Mouse (Mus musculus) myocyte (in vitro differentiated cells): Measurements from ENCODE around the gene Arnt2.

Experiments used
- CEBPB ChIP-seq: IDR thresholded peaks from 2 replicates; pipeline ENCODE4 v1.6.1; 2011; ENCODE audit warnings: mild to moderate bottlenecking, moderate library complexity; ENCODE audit not compliant: poor library complexity, insufficient read depth, severe bottlenecking
- E2F4 ChIP-seq: IDR thresholded peaks from one replicate; pipeline ENCODE4 v1.6.1; 2011; ENCODE audit warnings: mild to moderate bottlenecking, control low read depth, moderate library complexity; ENCODE audit not compliant: insufficient read depth
- MAX ChIP-seq: IDR thresholded peaks from one replicate; pipeline ENCODE4 v1.6.1; 2011; ENCODE audit warnings: low read depth, mild to moderate bottlenecking, control low read depth
- MYOG ChIP-seq, 3 experiments: IDR thresholded peaks; one replicate each; pipeline ENCODE4 v1.6.1; 2011; ENCODE audit warnings: control low read depth in 2 of 3, low read depth in 2 of 3, mild to moderate bottlenecking in 2 of 3; ENCODE audit not compliant: insufficient read length in 2 of 3, control insufficient read depth in 1 of 3, insufficient read depth in 1 of 3
- POLR2A ChIP-seq: IDR thresholded peaks from one replicate; pipeline ENCODE4 v1.6.1; 2011; ENCODE audit warnings: low read depth, mild to moderate bottlenecking, control low read depth, moderate library complexity; ENCODE audit not compliant: insufficient read length
- POLR2AphosphoS2 ChIP-seq: IDR thresholded peaks from one replicate; pipeline ENCODE4 v1.6.1; 2011; ENCODE audit warnings: low read depth, control low read depth; ENCODE audit not compliant: insufficient read length
- TCF12 ChIP-seq: IDR thresholded peaks from one replicate; pipeline ENCODE4 v1.6.1; 2011; ENCODE audit warnings: mild to moderate bottlenecking, control low read depth; ENCODE audit not compliant: poor library complexity, insufficient read depth, severe bottlenecking
- TCF3 ChIP-seq: IDR thresholded peaks from one replicate; pipeline ENCODE4 v1.6.1; 2011; ENCODE audit warnings: low read depth, control low read depth; ENCODE audit not compliant: insufficient read length
- USF1 ChIP-seq: IDR thresholded peaks from one replicate; pipeline ENCODE4 v1.6.1; 2011; ENCODE audit warnings: low read depth, mild to moderate bottlenecking, control low read depth, moderate library complexity

GRCm38 (mm10) chr7:84366251-84366650, 43.7 kb downstream of the Arnt2 start:
- no peak for TF ChIP-seq POLR2A
- TF ChIP-seq USF1 = no peak
- TF ChIP-seq E2F4 = no peak
- TF ChIP-seq MYOG (IDR thresholded peaks at IDR 0.05; ENCODE audit: control insufficient read depth in 1 of 3, insufficient read depth in 1 of 3, insufficient read length in 2 of 3, low read depth in 2 of 3) = no peak
- no peak for TF ChIP-seq TCF12
- TF ChIP-seq POLR2AphosphoS2 = no peak
- no peak for TF ChIP-seq CEBPB
- no peak for TF ChIP-seq TCF3
- TF ChIP-seq MAX = no peak
